Mouse (Mus musculus) inflammation-experienced regulatory T-cells, adult 6 months (primary cell): ENCODE data around the gene Fhl3. TPM values are rescaled to one million over a fixed set of nuclear protein-coding genes. Genes with fewer than 3 reads are reported as not detected.

Source experiments
- polyA plus RNA-seq, 3 experiments: library from polyadenylated mRNA; unstranded; fragments of 100-300 nt; shearing (Covaris generic); gene quantifications; one replicate each; pipeline ENCODE4 v1.2.1; 2017

The Fhl3 gene
- polyA plus RNA-seq, 3 experiments from 2014 or later, result 8.2 to 15.6 (median 13.5) TPM

Other genes with a start within 250 kb of the Fhl3 start
- not detected for gene 3100002H09Rik, start 89.9 kb upstream of the Fhl3 start, polyA plus RNA-seq
- gene Pou3f1, start 43.9 kb upstream of the Fhl3 start, polyA plus RNA-seq, result not detected
- gene Utp11, start 7.1 kb upstream of the Fhl3 start, polyA plus RNA-seq, result 10 to 100 TPM; 84.4 to 92.4 (median 85.0) TPM
- gene Sf3a3, start 14.1 kb downstream of the Fhl3 start, polyA plus RNA-seq, result 100 to 1,000 TPM; 106 to 117 (median 115) TPM
- 100 to 1,000 TPM in 2 of 3 experiments, 10 to 100 TPM in 1; 93.6 to 120 (median 110) TPM for gene Inpp5b, start 41.1 kb downstream of the Fhl3 start, polyA plus RNA-seq
- 10 to 100 TPM; 12.6 to 20.4 (median 16.9) TPM for gene Mtf1, start 101.4 kb downstream of the Fhl3 start, polyA plus RNA-seq
- gene Yrdc, start 150.0 kb downstream of the Fhl3 start, polyA plus RNA-seq, result 1 to 10 TPM; 2.8 to 5.3 (median 5.0) TPM
- 1 to 10 TPM; 4.3 to 4.7 (median 4.4) TPM for gene 1110065P20Rik, start 150.5 kb downstream of the Fhl3 start, polyA plus RNA-seq
- gene Maneal, start 161.5 kb downstream of the Fhl3 start, polyA plus RNA-seq, result under 1 TPM; 0.30 to 0.88 (median 0.60) TPM
- gene Epha10, start 180.2 kb downstream of the Fhl3 start, polyA plus RNA-seq, result not detected
- gene 9930104L06Rik, start 236.3 kb downstream of the Fhl3 start, polyA plus RNA-seq, result 10 to 100 TPM in 1 of 3 experiments, 1 to 10 TPM in 2; 7.3 to 13.8 (median 9.9) TPM
- 100 to 1,000 TPM in 1 of 3 experiments, 10 to 100 TPM in 2; 12.5 to 130 (median 20.4) TPM for gene Cdca8, start 238.6 kb downstream of the Fhl3 start, polyA plus RNA-seq